Mouse (Mus musculus): Measurements from ENCODE around the gene Zfhx3.

Zfhx3 gene

GRCm38 (mm10) chr8:108781192-108781591 is 838.7 kb downstream of the Zfhx3 start:
- DNase-seq (ENCODE audit: low read depth in 2 of 2, low spot score in 2 of 2): no peak

- no peak for DNase-seq (ENCODE audit: low read depth in 2 of 2, low spot score in 2 of 2)
Measured at GRCm38 (mm10) chr8:108783155-108783554, 840.7 kb downstream of the Zfhx3 start.

GRCm38 (mm10) chr8:108788156-108788761 is 845.8 kb downstream of the Zfhx3 start:
- no peak for DNase-seq (ENCODE audit: low read depth in 2 of 2, low spot score in 2 of 2)

GRCm38 (mm10) chr8:108788762-108789157 is 846.3 kb downstream of the Zfhx3 start:
- DNase-seq (ENCODE audit: low read depth in 2 of 2, low spot score in 2 of 2): no peak

GRCm38 (mm10) chr8:108790559-108791293 is 848.3 kb downstream of the Zfhx3 start:
- no peak for DNase-seq (ENCODE audit: low read depth in 2 of 2, low spot score in 2 of 2)

- DNase-seq (ENCODE audit: low read depth in 2 of 2, low spot score in 2 of 2): no peak
Measured at GRCm38 (mm10) chr8:108796076-108796475, 853.6 kb downstream of the Zfhx3 start.

- no peak for DNase-seq (ENCODE audit: low read depth in 2 of 2, low spot score in 2 of 2)
Measured at GRCm38 (mm10) chr8:108796882-108797281, 854.4 kb downstream of the Zfhx3 start.

GRCm38 (mm10) chr8:108798012-108798411 is 855.6 kb downstream of the Zfhx3 start:
- DNase-seq (ENCODE audit: low read depth in 2 of 2, low spot score in 2 of 2): no peak

- DNase-seq (ENCODE audit: low read depth in 2 of 2, low spot score in 2 of 2): no peak
Measured at GRCm38 (mm10) chr8:108799250-108799649, 856.8 kb downstream of the Zfhx3 start.

- DNase-seq (ENCODE audit: low read depth in 2 of 2, low spot score in 2 of 2): no peak
Measured at GRCm38 (mm10) chr8:108800357-108800756, 857.9 kb downstream of the Zfhx3 start.

GRCm38 (mm10) chr8:108803017-108803416 is 860.6 kb downstream of the Zfhx3 start:
- DNase-seq (ENCODE audit: low read depth in 2 of 2, low spot score in 2 of 2): no peak

GRCm38 (mm10) chr8:108811694-108812093 is 869.2 kb downstream of the Zfhx3 start:
- DNase-seq (ENCODE audit: low read depth in 2 of 2, low spot score in 2 of 2): no peak

- no peak for DNase-seq (ENCODE audit: low read depth in 2 of 2, low spot score in 2 of 2)
Measured at GRCm38 (mm10) chr8:108813375-108813774, 870.9 kb downstream of the Zfhx3 start.

GRCm38 (mm10) chr8:108819271-108819671 is 876.8 kb downstream of the Zfhx3 start:
- DNase-seq (ENCODE audit: low read depth in 2 of 2, low spot score in 2 of 2): no peak

GRCm38 (mm10) chr8:108819826-108820225 is 877.4 kb downstream of the Zfhx3 start:
- no peak for DNase-seq (ENCODE audit: low read depth in 2 of 2, low spot score in 2 of 2)

- DNase-seq (ENCODE audit: low read depth in 2 of 2, low spot score in 2 of 2): peak in 1 of 2 experiments; percentile 11
Measured at GRCm38 (mm10) chr8:108820634-108821033, 878.2 kb downstream of the Zfhx3 start.

GRCm38 (mm10) chr8:108822841-108823266 is 880.4 kb downstream of the Zfhx3 start:
- peak in 1 of 2 experiments; percentile 15 for DNase-seq (ENCODE audit: low read depth in 2 of 2, low spot score in 2 of 2)

GRCm38 (mm10) chr8:108824049-108824448 is 881.6 kb downstream of the Zfhx3 start:
- no peak for DNase-seq (ENCODE audit: low read depth in 2 of 2, low spot score in 2 of 2)

- DNase-seq (ENCODE audit: low read depth in 2 of 2, low spot score in 2 of 2): no peak
Measured at GRCm38 (mm10) chr8:108826414-108826813, 884.0 kb downstream of the Zfhx3 start.

GRCm38 (mm10) chr8:108827428-108827827 is 885.0 kb downstream of the Zfhx3 start:
- no peak for DNase-seq (ENCODE audit: low read depth in 2 of 2, low spot score in 2 of 2)

GRCm38 (mm10) chr8:108829305-108829717 is 886.9 kb downstream of the Zfhx3 start:
- DNase-seq (ENCODE audit: low read depth in 2 of 2, low spot score in 2 of 2): no peak

GRCm38 (mm10) chr8:108835143-108835542 is 892.7 kb downstream of the Zfhx3 start:
- no peak for DNase-seq (ENCODE audit: low read depth in 2 of 2, low spot score in 2 of 2)

- DNase-seq (ENCODE audit: low read depth in 2 of 2, low spot score in 2 of 2): no peak
Measured at GRCm38 (mm10) chr8:108837788-108838187, 895.3 kb downstream of the Zfhx3 start.
